Mouse (Mus musculus) midbrain, embryonic 16.5 days (tissue): ENCODE data around the gene Muc5b. TPM values are rescaled to one million over a fixed set of nuclear protein-coding genes. Genes with fewer than 3 reads are reported as not detected.

ENCODE experiments used
- ATAC-seq: fragments of 200-750 bp; cut with Nextera tagmentation; 2 replicates; pipeline ENCODE4 v1.8.0; 2017; ENCODE audit warnings: moderate TSS enrichment
- H3K27ac ChIP-seq: fragments of 300-500 bp; sonication (generic); 2 replicates; pipeline ENCODE4 v1.5.1; 2014; ENCODE audit warnings: mild to moderate bottlenecking, low read length, mixed read lengths
- H3K27me3 ChIP-seq: fragments of 300-500 bp; sonication (generic); 2 replicates; pipeline ENCODE4 v1.6.1; 2014; ENCODE audit warnings: low read depth, low read length, mixed read lengths; ENCODE audit not compliant: control insufficient read depth, insufficient read depth
- H3K36me3 ChIP-seq: fragments of 300-500 bp; sonication (generic); 2 replicates; pipeline ENCODE4 v1.6.1; 2014; ENCODE audit warnings: mild to moderate bottlenecking, low read length, moderate library complexity, mixed read lengths; ENCODE audit not compliant: control insufficient read depth, insufficient read depth
- H3K4me1 ChIP-seq: fragments of 300-500 bp; sonication (generic); 2 replicates; pipeline ENCODE4 v1.6.1; 2014; ENCODE audit warnings: mild to moderate bottlenecking, low read length, mixed read lengths; ENCODE audit not compliant: control insufficient read depth, insufficient read depth
- H3K4me2 ChIP-seq: fragments of 300-500 bp; sonication (generic); 2 replicates; pipeline ENCODE4 v1.6.1; 2014; ENCODE audit warnings: mild to moderate bottlenecking, low read length, mixed read lengths
- H3K4me3 ChIP-seq: fragments of 300-500 bp; sonication (generic); 2 replicates; pipeline ENCODE4 v1.5.1; 2014; ENCODE audit warnings: low read depth, mild to moderate bottlenecking, low read length, moderate library complexity, mixed read lengths
- H3K9ac ChIP-seq: fragments of 300-500 bp; sonication (generic); 2 replicates; pipeline ENCODE4 v1.6.1; 2014; ENCODE audit warnings: low read depth, low read length, mixed read lengths
- H3K9me3 ChIP-seq: fragments of 300-500 bp; sonication (generic); replicated peaks from 2 replicates; pipeline ENCODE4 v1.6.1; 2014; ENCODE audit warnings: mild to moderate bottlenecking, low read length, mixed read lengths; ENCODE audit not compliant: control insufficient read depth, poor library complexity, severe bottlenecking
- WGBS: fragments of 180-500 bp; shearing (Covaris S2); extraction: QIAGEN DNeasy Blood & Tissue Kit; methylation state at CpG from one replicate; pipeline ENCODE4 v1.1.7; 2014; 5-methylcytosine and 5-hydroxymethylcytosine counted together
- polyA plus RNA-seq: library from polyadenylated mRNA; unstranded; fragments of >200 nt; fragmentation: Nextera tagmentation; extraction: Ambion mirVana; gene quantifications from 2 replicates; pipeline ENCODE4 v1.2.1, GENCODE M21; 2015

Gene Muc5b
- polyA plus RNA-seq, 1 experiment from 2014 or later = 0.03 TPM

DNA sequence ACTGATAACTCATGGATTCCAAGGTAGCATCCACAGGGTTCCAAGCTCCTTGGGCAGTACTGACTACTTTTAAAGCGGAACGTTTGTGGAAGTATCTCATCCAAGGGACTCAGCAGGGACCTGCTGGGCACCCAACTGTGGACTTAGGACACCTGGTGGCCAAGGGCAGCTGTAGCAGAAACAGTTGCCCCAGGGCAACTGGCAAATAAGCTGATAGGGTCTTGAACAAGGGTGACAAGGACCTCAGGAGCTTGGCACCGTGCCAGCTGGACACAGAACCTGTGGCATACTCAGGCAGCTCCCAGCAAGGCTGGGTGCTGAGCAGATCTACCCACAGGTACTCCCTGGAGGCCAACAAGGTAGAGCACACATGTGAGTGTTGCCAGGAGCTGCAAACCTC lies 20.6 kb upstream of the Muc5b start:
- 82% methylated on average over 3 of the region's 3 CpGs for WGBS
- ATAC-seq = no peak
- no peaks in the 10 kb centered on the region for H3K27me3 ChIP-seq

DNA sequence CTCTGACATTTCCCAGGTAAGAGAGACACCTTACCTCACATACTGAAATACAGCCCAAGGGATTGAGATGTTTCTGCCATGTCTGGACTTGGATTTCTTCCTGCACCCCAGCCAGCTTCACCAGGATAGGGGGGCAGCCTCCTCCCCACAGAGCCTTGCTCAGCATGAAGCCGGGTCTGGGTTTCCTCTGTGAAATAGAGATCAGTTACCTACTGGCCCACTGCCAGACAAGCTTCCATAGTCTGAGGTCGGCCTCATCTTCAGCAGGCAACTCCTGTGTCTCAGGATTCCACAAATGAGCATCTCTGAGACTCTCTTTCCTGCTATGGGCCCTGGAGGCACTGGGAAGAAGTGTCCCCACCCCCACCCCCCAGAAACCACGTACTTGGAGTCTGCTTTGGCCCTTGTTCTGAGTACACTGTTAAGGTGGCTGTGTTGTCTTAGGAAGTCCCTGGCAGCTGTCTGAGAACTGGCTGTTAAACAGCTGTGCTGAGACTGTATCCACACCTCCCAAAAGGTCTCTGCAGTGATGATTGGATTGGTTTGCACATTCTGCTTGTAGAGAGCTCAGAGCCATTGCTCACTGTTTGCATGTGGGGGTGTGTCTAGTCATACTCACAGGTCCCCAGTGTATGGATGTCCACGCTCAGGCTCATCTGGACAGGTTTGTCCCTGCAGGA lies 16.1 kb upstream of the Muc5b start:
- H3K27ac ChIP-seq = no peak overlapping the region
- no peak overlapping the region for H3K4me2 ChIP-seq
- H3K4me3 ChIP-seq = no peak overlapping the region
- no peaks in the 10 kb centered on the region for H3K27me3 ChIP-seq
- no peaks in the 10 kb centered on the region for H3K9me3 ChIP-seq
- H3K4me1 ChIP-seq = no peaks in the 10 kb centered on the region
- WGBS = 60% methylated on average over 4 of the region's 4 CpGs
- no peak overlapping the region for H3K9ac ChIP-seq
- H3K36me3 ChIP-seq = no peaks in the 10 kb centered on the region
- no peak for ATAC-seq

More for the DNA sequence above, 20.6 kb upstream of the Muc5b start:
- Histone ChIP-seq H3K27ac (no peak overlapping the region), H3K4me1 (no peaks in the 10 kb centered on the region), H3K36me3 (no peaks in the 10 kb centered on the region), H3K4me2 (no peak overlapping the region), H3K9ac (no peak overlapping the region), H3K4me3 (no peak overlapping the region), H3K9me3 (no peaks in the 10 kb centered on the region)

DNA sequence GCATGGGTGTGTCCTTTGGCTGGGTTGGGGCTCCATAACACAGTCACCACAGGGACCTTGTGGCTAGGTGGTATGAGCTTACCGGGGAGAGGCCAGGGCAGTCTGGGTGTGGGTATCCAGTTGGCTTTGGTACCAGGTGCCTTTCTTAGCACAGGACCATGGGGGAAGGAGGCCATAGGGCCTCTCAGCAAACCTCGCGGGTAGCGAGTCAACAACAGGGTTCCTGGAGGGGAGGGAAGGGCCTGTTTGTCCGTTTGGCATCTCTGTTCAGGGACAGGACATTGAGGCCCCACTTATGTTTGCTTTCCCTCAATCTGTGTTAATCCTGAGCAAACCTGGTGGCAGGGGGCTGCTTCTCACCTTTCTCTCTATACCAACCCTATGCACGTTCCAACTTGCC lies 15.2 kb upstream of the Muc5b start:
- no peak overlapping the region for H3K27ac ChIP-seq
- H3K4me3 ChIP-seq = no peak overlapping the region
- H3K9me3 ChIP-seq = no peaks in the 10 kb centered on the region
- H3K4me1 ChIP-seq = no peaks in the 10 kb centered on the region
- H3K36me3 ChIP-seq = no peaks in the 10 kb centered on the region
- no peak for ATAC-seq
- H3K4me2 ChIP-seq = no peak overlapping the region
- WGBS = 85% methylated on average over 6 of the region's 6 CpGs
- H3K27me3 ChIP-seq = no peaks in the 10 kb centered on the region
- no peak overlapping the region for H3K9ac ChIP-seq

DNA sequence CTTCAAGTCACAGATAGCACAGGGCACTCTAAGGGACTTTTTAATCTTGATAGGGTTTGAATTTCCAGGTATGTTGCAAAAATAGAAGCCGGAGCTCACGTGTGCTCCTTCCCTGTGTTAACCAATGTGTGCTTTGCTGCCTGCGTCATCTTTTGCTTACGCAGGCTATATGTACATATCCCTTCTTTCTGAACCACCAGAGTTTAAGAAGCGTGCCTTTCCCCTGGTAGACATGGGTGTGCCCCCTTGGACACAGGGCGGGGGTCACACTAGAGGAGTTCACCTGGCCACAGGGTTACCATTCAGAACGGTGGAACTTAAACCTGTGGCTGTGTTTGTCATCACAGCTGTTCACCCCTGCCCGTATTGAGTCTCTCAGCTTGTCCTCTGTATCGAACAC lies 14.5 kb upstream of the Muc5b start:
- H3K4me3 ChIP-seq = no peak overlapping the region
- H3K4me2 ChIP-seq = no peak overlapping the region
- H3K36me3 ChIP-seq = no peaks in the 10 kb centered on the region
- 89% methylated on average over 9 of the region's 9 CpGs for WGBS
- H3K27ac ChIP-seq = no peak overlapping the region
- no peak for ATAC-seq
- H3K9ac ChIP-seq = no peak overlapping the region
- no peaks in the 10 kb centered on the region for H3K9me3 ChIP-seq
- no peaks in the 10 kb centered on the region for H3K4me1 ChIP-seq
- no peaks in the 10 kb centered on the region for H3K27me3 ChIP-seq

DNA sequence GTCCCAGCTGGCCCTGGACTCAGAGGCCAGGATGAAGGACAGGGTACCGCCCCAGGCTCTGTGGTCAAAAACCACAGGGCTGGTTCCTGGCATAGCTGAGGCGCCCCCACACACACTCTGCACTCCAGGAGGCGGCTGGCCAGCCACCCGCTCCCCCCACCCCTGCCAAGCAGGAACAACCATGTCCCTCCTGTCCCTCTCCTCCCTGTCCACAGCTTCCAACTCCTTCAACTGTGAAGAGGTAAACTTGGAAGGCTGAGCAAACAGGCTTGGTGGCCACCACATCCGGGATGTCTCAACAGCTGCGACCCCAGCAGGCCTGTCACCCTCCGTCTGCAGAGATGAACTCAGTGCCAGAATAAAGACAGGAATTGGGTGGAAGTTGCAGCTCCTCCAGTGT lies 2.9 kb upstream of the Muc5b start:
- 84% methylated on average over 7 of the region's 7 CpGs for WGBS
- Histone ChIP-seq H3K9ac (no peak overlapping the region), H3K4me2 (no peak overlapping the region), H3K27ac (no peak overlapping the region), H3K9me3 (no peaks in the 10 kb centered on the region), H3K36me3 (no peaks in the 10 kb centered on the region), H3K27me3 (no peaks in the 10 kb centered on the region), H3K4me3 (no peak overlapping the region), H3K4me1 (no peaks in the 10 kb centered on the region; the same call in 1 of the 2 replicates)
- ATAC-seq = no peak

DNA sequence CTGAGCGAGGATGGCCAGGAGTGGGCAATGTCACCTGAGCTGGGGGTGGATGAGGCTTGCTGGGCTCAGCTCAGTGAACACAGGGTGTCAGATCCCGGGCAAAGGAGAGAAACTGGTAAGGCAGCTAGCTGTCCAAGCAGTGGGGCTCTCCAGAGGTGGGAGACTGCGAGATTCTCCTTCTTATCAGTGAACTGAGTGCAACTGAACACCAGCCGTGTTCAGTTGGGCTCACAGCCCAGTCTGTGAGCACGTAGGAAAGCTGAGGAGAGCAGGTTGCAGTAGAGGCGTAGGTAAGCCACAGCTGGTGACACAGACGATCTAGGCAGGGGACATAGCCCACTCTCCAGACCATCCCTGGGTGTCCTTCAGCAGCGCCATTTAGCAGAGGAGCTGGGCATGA lies 2.4 kb upstream of the Muc5b start:
- no peaks in the 10 kb centered on the region for H3K27me3 ChIP-seq

DNA sequence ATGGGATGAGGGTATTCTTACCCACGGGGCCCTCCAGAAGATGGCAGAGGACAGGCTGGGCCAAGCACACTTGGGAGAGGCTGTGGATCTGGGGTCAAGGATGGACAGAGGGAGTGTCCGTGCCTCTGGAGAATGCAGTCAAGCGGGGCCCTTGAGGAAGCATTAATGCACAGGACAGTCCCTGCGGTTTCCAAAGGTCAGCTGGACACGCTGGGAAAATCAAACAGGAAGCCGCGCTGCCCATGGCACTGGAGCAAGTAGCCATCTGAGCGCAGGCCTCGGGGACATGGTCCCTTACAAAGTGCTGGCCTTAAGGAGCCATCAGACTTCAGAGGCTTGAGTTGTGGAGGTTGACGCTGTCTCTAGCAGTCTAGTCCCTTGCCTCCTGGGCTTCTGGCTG lies 1.5 kb downstream of the Muc5b start:
- H3K9me3 ChIP-seq = no peaks in the 10 kb centered on the region
- H3K36me3 ChIP-seq = no peaks in the 10 kb centered on the region
- no peak overlapping the region for H3K4me3 ChIP-seq
- H3K27ac ChIP-seq = no peak overlapping the region
- no peak for ATAC-seq
- H3K9ac ChIP-seq = no peak overlapping the region
- H3K4me2 ChIP-seq = no peak overlapping the region
- H3K4me1 ChIP-seq = no peaks in the 10 kb centered on the region; the same call in 1 of the 2 replicates
- WGBS = 89% methylated on average over 10 of the region's 10 CpGs
- H3K27me3 ChIP-seq = no peaks in the 10 kb centered on the region

More for the DNA sequence above, 2.4 kb upstream of the Muc5b start:
- H3K4me3 ChIP-seq = no peak overlapping the region
- H3K9me3 ChIP-seq = no peaks in the 10 kb centered on the region
- 78% methylated on average over 8 of the region's 8 CpGs for WGBS
- no peak overlapping the region for H3K9ac ChIP-seq
- ATAC-seq = no peak
- H3K4me2 ChIP-seq = no peak overlapping the region
- H3K27ac ChIP-seq = no peak overlapping the region
- H3K36me3 ChIP-seq = no peaks in the 10 kb centered on the region
- H3K4me1 ChIP-seq = no peaks in the 10 kb centered on the region; the same call in 1 of the 2 replicates

DNA sequence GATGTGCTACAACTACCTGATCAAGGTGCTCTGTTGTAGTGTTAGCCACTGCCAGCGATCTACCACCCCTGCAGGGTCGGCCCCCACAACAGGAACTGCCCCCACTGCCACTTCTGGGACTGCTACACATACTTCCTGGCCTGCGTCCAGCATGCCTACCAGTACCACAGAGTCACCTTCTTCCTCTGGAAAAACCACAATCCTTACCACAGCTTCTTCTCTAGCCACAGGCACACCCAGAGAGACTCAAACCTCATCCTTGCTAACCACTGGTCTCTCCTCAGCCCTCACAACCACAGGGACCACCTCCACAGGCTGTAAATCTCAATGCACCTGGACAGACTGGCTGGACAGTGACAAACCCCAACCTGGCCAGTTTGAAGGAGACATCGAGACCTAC lies 22.2 kb downstream of the Muc5b start:
- H3K9ac ChIP-seq = no peak overlapping the region
- no peak for ATAC-seq
- H3K27ac ChIP-seq = no peak overlapping the region
- 82% methylated on average over 4 of the region's 4 CpGs for WGBS
- H3K36me3 ChIP-seq = no peaks in the 10 kb centered on the region
- H3K4me2 ChIP-seq = no peak overlapping the region
- H3K9me3 ChIP-seq = no peaks in the 10 kb centered on the region
- no peaks in the 10 kb centered on the region for H3K27me3 ChIP-seq
- no peak overlapping the region for H3K4me3 ChIP-seq
- H3K4me1 ChIP-seq = no peaks in the 10 kb centered on the region

DNA sequence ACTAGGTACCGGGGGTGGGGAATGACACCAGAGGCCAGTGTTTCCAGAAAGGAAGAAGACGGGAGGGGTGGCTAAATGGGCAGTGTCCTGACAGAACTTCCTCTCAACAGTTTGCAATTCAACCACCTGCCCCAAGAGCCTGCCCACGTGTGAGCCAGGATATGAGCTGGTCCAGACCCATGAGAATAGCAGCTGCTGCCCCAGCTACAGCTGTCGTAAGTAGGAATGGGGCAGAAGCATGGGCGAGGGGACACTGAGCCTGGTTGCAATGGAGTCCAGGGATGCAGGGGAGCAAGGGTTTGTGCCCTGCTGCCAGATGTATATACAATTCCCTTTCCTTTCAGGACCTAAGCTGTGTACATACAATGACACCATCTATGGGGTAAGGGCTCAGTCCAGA lies 30.8 kb downstream of the Muc5b start:
- no peaks in the 10 kb centered on the region for H3K27me3 ChIP-seq
- H3K4me2 ChIP-seq = no peak overlapping the region
- H3K27ac ChIP-seq = no peak overlapping the region
- peaks cover 9% of the 10 kb centered on the region; the same call in 1 of the 2 replicates for H3K36me3 ChIP-seq
- no peak for ATAC-seq
- no peaks in the 10 kb centered on the region for H3K9me3 ChIP-seq
- 80% methylated on average over 5 of the region's 5 CpGs for WGBS
- no peaks in the 10 kb centered on the region for H3K4me1 ChIP-seq
- no peak overlapping the region for H3K9ac ChIP-seq
- no peak overlapping the region for H3K4me3 ChIP-seq
